ENCODE assay signal across 22 mouse cellular contexts in the genomic region with DNA sequence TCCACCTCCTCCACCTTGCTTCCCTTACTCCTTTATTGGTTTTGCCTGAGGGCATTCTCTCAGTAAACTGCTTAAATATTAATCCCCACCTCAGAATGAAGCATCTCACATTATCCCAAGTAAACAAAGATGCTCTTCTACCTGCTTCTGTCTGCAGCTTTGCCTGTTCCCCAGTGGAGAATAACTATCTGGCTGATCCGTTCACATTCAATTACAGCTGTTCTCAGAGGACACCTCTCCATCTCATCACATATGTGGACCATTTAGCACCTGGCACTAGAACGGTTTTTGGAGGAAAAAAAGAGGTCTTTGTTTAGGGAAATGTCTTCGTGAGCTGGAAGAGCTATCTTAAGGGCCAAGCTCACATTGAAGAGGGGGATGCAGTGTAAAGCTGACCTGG.
"Had no signal": no experiment of that assay in that cellular context is flagged by ENCODE, and none has a peak within 500 bp of the region (broad histone marks: within the 10 kb centered on the region; RNA-seq: fewer than 3 reads in every experiment).

No protein-coding gene starts in this region.

- H3K4me2 ChIP-seq: heart, embryonic 12.5 days; intestine, embryonic 15.5 days; limb, embryonic 13.5 days; limb, embryonic 15.5 days; liver, embryonic 12.5 days had no signal

- H3K4me1 ChIP-seq: heart, embryonic 10.5 days; heart, embryonic 12.5 days; intestine, embryonic 15.5 days; limb, embryonic 13.5 days; limb, embryonic 15.5 days; liver, embryonic 12.5 days had no signal

- H3K27me3 ChIP-seq: heart, embryonic 12.5 days; intestine, embryonic 15.5 days; limb, embryonic 13.5 days; limb, embryonic 15.5 days; liver, embryonic 12.5 days had no signal

- H3K4me3 ChIP-seq: gastrocnemius, adult 2 months; heart, embryonic 10.5 days; heart, embryonic 12.5 days; intestine, embryonic 15.5 days; limb, embryonic 13.5 days; limb, embryonic 15.5 days; liver, embryonic 12.5 days had no signal

- ATAC-seq: forebrain, embryonic 16.5 days; inflammation-experienced regulatory T-cells, adult 6 months; intestine, embryonic 15.5 days; intestine, postnatal 0 days; liver, embryonic 12.5 days had no signal

- H3K9me3 ChIP-seq: heart, embryonic 10.5 days; heart, embryonic 12.5 days; intestine, embryonic 15.5 days; limb, embryonic 13.5 days; limb, embryonic 15.5 days; liver, embryonic 12.5 days had no signal

- H3K27ac ChIP-seq: gastrocnemius, adult 2 months; heart, embryonic 10.5 days; intestine, embryonic 15.5 days; limb, embryonic 13.5 days; limb, embryonic 15.5 days; liver, embryonic 12.5 days had no signal

- DNase-seq: gastrocnemius, adult 2 months; gastrocnemius, postnatal 10 days; gastrocnemius, postnatal 25 days; heart, adult 18-20 months; heart, postnatal 10 days; heart, postnatal 4 days; kidney, adult 18-20 months; kidney, adult 8-10 months; kidney, postnatal 10 days; kidney, postnatal 25 days; layer of hippocampus, adult 9-11 months; layer of hippocampus, postnatal 36 days; left cerebral cortex, postnatal 4 days had no signal

- H3K9ac ChIP-seq: heart, embryonic 12.5 days; intestine, embryonic 15.5 days; limb, embryonic 13.5 days; limb, embryonic 15.5 days; liver, embryonic 12.5 days had no signal

- H3K36me3 ChIP-seq: heart, embryonic 10.5 days; heart, embryonic 12.5 days; intestine, embryonic 15.5 days; limb, embryonic 13.5 days; limb, embryonic 15.5 days; liver, embryonic 12.5 days had no signal
